Mouse (Mus musculus): ENCODE data around the gene Cbll1.

- TF ChIP-seq POLR2A (IDR thresholded peaks at IDR 0.05; ENCODE audit: extremely low read depth, insufficient read depth, low read length) (no peak), CTCF (IDR thresholded peaks at IDR 0.05; ENCODE audit: low read depth, low read length) (no peak)
These were observed 45.8 kb upstream of the Cbll1 start for GRCm38 (mm10) chr12:31545219-31545618.
